Mouse (Mus musculus): ENCODE data around the gene Agbl4. TPM values are rescaled to one million over a fixed set of nuclear protein-coding genes. Genes with fewer than 3 reads are reported as not detected.

Agbl4 gene
- total RNA-seq, 1 experiment: not detected

DNA sequence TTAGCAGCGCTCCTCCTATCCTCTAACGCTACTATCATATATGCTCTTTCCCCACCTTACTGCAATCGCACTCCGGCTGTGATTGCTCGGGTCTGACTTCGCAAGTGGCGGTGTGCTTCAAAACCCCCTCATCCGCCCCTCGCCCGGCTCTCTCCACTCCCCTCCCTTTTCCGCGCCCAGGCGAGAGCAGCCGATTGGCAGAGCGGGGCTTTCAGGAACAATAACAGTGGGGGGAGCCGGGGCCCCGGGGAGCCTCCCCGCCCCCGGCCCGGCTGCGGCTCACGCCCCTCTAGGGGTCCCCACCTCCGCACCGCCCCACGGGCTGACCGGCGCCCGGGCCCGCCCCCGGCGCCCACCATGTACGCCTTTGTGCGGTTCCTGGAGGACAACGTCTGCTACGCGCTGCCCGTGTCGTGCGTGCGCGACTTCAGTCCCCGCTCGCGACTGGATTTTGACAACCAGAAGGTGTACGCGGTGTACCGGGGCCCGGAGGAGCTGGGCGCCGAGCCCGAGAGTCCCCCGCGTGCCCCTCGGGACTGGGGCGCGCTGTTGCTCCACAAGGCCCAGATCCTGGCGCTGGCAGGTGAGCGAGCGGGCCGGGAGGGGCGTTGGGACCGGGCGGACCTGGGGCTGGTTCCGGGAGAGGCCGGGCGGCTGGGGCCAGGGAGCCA lies 1017.5 kb downstream of the Agbl4 start, which contains the start of gene Bend5:
Gene Bend5, plus strand, starts transcription at position 189 of the 671 bp plus-strand sequence.
- Histone ChIP-seq H3K4me3 (ENCODE audit: insufficient read depth in 1 of 2, low read depth in 1 of 2, low read length in 2 of 2, poor library complexity in 1 of 2, severe bottlenecking in 1 of 2) (peak within 1 kb of the TSS; percentile 78 to 81), H3K36me3 (ENCODE audit: control insufficient read depth, insufficient read depth, low read length, poor library complexity, severe bottlenecking) (no peaks in the 10 kb centered on the region; the same call in 1 of the 2 replicates), H3K9me3 (ENCODE audit: control insufficient read depth, insufficient read depth, low read depth, low read length) (no peaks in the 10 kb centered on the region), H3K27ac (ENCODE audit: insufficient read depth, low read depth, low read length, poor library complexity, severe bottlenecking) (peak within 1 kb of the TSS; percentile 77), H3K9ac (ENCODE audit: insufficient read depth, low read depth, low read length, poor library complexity, severe bottlenecking) (peak within 1 kb of the TSS; percentile 67), H3K4me1 (ENCODE audit: control insufficient read depth in 2 of 2, insufficient read depth in 2 of 2, low read length in 2 of 2, poor library complexity in 1 of 2) (peaks cover 0 to 10% of the 10 kb centered on the region in 2 experiments; a peak in 2 of 4 replicates)
- no peak for TF ChIP-seq ZC3H11A (IDR thresholded peaks at IDR 0.05; ENCODE audit: borderline replicate concordance, low read depth, low read length)
- in situ Hi-C loops (cut with MboI; ENCODE audit: low sequenced_read_pairs in 2 of 2, unreplicated experiment in 2 of 2): no loop called here
- peak; percentile 65 for DNase-seq (ENCODE audit: low read depth, low spot score)

DNA sequence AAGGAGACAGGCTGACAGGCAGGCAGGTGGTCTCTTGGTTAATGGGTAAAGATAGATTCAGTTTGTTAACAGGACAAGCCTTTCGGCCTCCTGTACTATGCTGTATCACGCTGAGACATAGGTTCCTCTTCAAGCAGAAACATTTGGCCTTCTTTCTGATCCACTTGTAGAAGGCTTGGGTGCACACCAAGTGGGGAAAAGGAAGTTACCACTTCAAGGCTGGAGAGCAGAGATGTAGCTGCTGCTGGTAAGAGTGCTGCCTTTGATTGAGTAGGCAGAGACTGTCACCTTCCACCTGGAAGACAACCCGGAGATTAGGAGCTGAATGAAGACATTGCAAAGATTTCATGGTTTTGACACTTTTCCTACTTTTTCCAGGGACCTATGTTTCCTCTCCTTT lies 1018.7 kb downstream of the Agbl4 start:
- Histone ChIP-seq H3K9ac (ENCODE audit: insufficient read depth, low read depth, low read length, poor library complexity, severe bottlenecking) (no peak overlapping the region; the same call in 1 of the 2 replicates), H3K27ac (ENCODE audit: insufficient read depth, low read depth, low read length, poor library complexity, severe bottlenecking) (no peak overlapping the region), H3K36me3 (ENCODE audit: control insufficient read depth, insufficient read depth, low read length, poor library complexity, severe bottlenecking) (no peaks in the 10 kb centered on the region; the same call in 1 of the 2 replicates), H3K4me3 (ENCODE audit: insufficient read depth in 1 of 2, low read depth in 1 of 2, low read length in 2 of 2, poor library complexity in 1 of 2, severe bottlenecking in 1 of 2) (no peak overlapping the region; a peak in 1 of 4 replicates), H3K4me1 (ENCODE audit: control insufficient read depth in 2 of 2, insufficient read depth in 2 of 2, low read length in 2 of 2, poor library complexity in 1 of 2) (peaks cover 0 to 10% of the 10 kb centered on the region in 2 experiments; a peak in 2 of 4 replicates), H3K9me3 (ENCODE audit: control insufficient read depth, insufficient read depth, low read depth, low read length) (no peaks in the 10 kb centered on the region)
- DNase-seq (ENCODE audit: low read depth, low spot score): no peak
- in situ Hi-C loops (cut with MboI; ENCODE audit: low sequenced_read_pairs in 2 of 2, unreplicated experiment in 2 of 2): no loop called here
- no peak for TF ChIP-seq HCFC1 (IDR thresholded peaks at IDR 0.05; ENCODE audit: borderline replicate concordance, insufficient read depth, low read length)
- TF ChIP-seq ZNF384 (IDR thresholded peaks at IDR 0.05; ENCODE audit: low read depth, low read length): no peak
- TF ChIP-seq ZC3H11A (IDR thresholded peaks at IDR 0.05; ENCODE audit: borderline replicate concordance, low read depth, low read length): no peak
- no peak for TF ChIP-seq CHD2 (IDR thresholded peaks at IDR 0.05; ENCODE audit: low read depth, low read length)
- no peak for TF ChIP-seq MAFK (IDR thresholded peaks at IDR 0.05; ENCODE audit: insufficient read depth, low read depth, low read length)

GRCm38 (mm10) chr4:111416551-111416950 lies 1019.1 kb downstream of the Agbl4 start:
- no peak for DNase-seq (ENCODE audit: low read depth, low spot score)
- H3K9ac ChIP-seq (ENCODE audit: insufficient read depth, low read depth, low read length, poor library complexity, severe bottlenecking): no peak overlapping the region
- H3K27ac ChIP-seq (ENCODE audit: insufficient read depth, low read depth, low read length, poor library complexity, severe bottlenecking): no peak overlapping the region
- TF ChIP-seq HCFC1 (IDR thresholded peaks at IDR 0.05; ENCODE audit: borderline replicate concordance, insufficient read depth, low read length) (no peak), ZC3H11A (IDR thresholded peaks at IDR 0.05; ENCODE audit: borderline replicate concordance, low read depth, low read length) (no peak), CHD2 (IDR thresholded peaks at IDR 0.05; ENCODE audit: low read depth, low read length) (no peak), ZNF384 (IDR thresholded peaks at IDR 0.05; ENCODE audit: low read depth, low read length) (no peak), MAFK (IDR thresholded peaks at IDR 0.05; ENCODE audit: insufficient read depth, low read depth, low read length) (no peak)
- H3K36me3 ChIP-seq (ENCODE audit: control insufficient read depth, insufficient read depth, low read length, poor library complexity, severe bottlenecking): no peaks in the 10 kb centered on the region; the same call in 1 of the 2 replicates
- H3K4me3 ChIP-seq (ENCODE audit: insufficient read depth in 1 of 2, low read depth in 1 of 2, low read length in 2 of 2, poor library complexity in 1 of 2, severe bottlenecking in 1 of 2): no peak overlapping the region
- no peaks in the 10 kb centered on the region for H3K9me3 ChIP-seq (ENCODE audit: control insufficient read depth, insufficient read depth, low read depth, low read length)
- in situ Hi-C loops (cut with MboI; ENCODE audit: low sequenced_read_pairs in 2 of 2, unreplicated experiment in 2 of 2): no loop called here
- H3K4me1 ChIP-seq (ENCODE audit: control insufficient read depth in 2 of 2, insufficient read depth in 2 of 2, low read length in 2 of 2, poor library complexity in 1 of 2): peaks cover 0 to 10% of the 10 kb centered on the region in 2 experiments; a peak in 2 of 4 replicates

- H3K36me3 ChIP-seq (ENCODE audit: control insufficient read depth, insufficient read depth, low read length, poor library complexity, severe bottlenecking): no peaks in the 10 kb centered on the region; the same call in 1 of the 2 replicates
- in situ Hi-C loops (cut with MboI; ENCODE audit: low sequenced_read_pairs in 2 of 2, unreplicated experiment in 2 of 2): no loop called here
- TF ChIP-seq ZC3H11A (IDR thresholded peaks at IDR 0.05; ENCODE audit: borderline replicate concordance, low read depth, low read length): no peak
- no peak for TF ChIP-seq CHD2 (IDR thresholded peaks at IDR 0.05; ENCODE audit: low read depth, low read length)
- no peak for TF ChIP-seq HCFC1 (IDR thresholded peaks at IDR 0.05; ENCODE audit: borderline replicate concordance, insufficient read depth, low read length)
- no peak for TF ChIP-seq MAFK (IDR thresholded peaks at IDR 0.05; ENCODE audit: insufficient read depth, low read depth, low read length)
- no peak for TF ChIP-seq ZNF384 (IDR thresholded peaks at IDR 0.05; ENCODE audit: low read depth, low read length)
Observed at GRCm38 (mm10) chr4:111417716-111418115, 1020.3 kb downstream of the Agbl4 start.

More at GRCm38 (mm10) chr4:111417716-111418115, 1020.3 kb downstream of the Agbl4 start:
- no peak overlapping the region for H3K4me3 ChIP-seq (ENCODE audit: insufficient read depth in 1 of 2, low read depth in 1 of 2, low read length in 2 of 2, poor library complexity in 1 of 2, severe bottlenecking in 1 of 2)
- no peak for DNase-seq (ENCODE audit: low read depth, low spot score)
- peaks cover 0 to 9% of the 10 kb centered on the region in 2 experiments; a peak in 2 of 4 replicates for H3K4me1 ChIP-seq (ENCODE audit: control insufficient read depth in 2 of 2, insufficient read depth in 2 of 2, low read length in 2 of 2, poor library complexity in 1 of 2)
- no peak overlapping the region for H3K9ac ChIP-seq (ENCODE audit: insufficient read depth, low read depth, low read length, poor library complexity, severe bottlenecking)
- no peak overlapping the region for H3K27ac ChIP-seq (ENCODE audit: insufficient read depth, low read depth, low read length, poor library complexity, severe bottlenecking)
- H3K9me3 ChIP-seq (ENCODE audit: control insufficient read depth, insufficient read depth, low read depth, low read length): no peaks in the 10 kb centered on the region

All from ES-E14 (cell line).